Mouse (Mus musculus): ENCODE results near the gene Olfr1348.
"Not testable (repeated sequence)": the region's sequence is repeated elsewhere in the genome, so short reads cannot be mapped to it uniquely, and the experiment has no call there.

DNA sequence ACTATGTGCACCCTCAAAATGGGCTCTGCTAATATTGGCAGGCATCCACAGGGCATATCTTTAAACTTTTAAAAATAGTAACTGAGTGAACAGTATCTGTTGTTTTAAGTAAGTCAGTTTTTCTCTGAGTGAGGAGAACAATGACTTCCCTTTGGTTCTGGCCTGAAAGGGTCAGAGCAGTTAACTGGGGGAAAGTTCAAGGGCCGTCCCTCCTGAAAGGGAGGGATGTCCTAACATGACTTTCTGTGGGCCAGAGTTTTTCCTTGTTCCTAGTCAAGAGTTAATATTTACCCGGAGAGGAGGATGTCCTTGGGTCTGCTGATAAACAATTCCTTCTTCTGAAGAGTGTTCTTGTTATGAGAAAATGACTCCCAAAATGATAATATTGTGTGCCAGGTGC, 30.9 kb downstream of the Olfr1348 start:
- TF ChIP-seq POLR2A (IDR thresholded peaks at IDR 0.05; ENCODE audit: insufficient read depth, low read length); CTCF (IDR thresholded peaks at IDR 0.05; ENCODE audit: low read depth, low read length): not testable (repeated sequence)
